Mouse (Mus musculus) kidney, embryonic 15.5 days (tissue): ENCODE results near the gene Cab39. TPM values are rescaled to one million over a fixed set of nuclear protein-coding genes. Genes with fewer than 3 reads are reported as not detected.

ENCODE experiments used
- ATAC-seq: fragments of 200-750 bp; cut with Nextera tagmentation; replicated peaks from 2 replicates; pipeline ENCODE4 v1.8.0; 2017; ENCODE audit warnings: moderate TSS enrichment; ENCODE audit not compliant: low FRiP score
- H3K27ac ChIP-seq: fragments of 300-500 bp; sonication (generic); 2 replicates; pipeline ENCODE4 v1.5.1; 2015; ENCODE audit warnings: mild to moderate bottlenecking, inconsistent platforms
- H3K27me3 ChIP-seq: fragments of 300-500 bp; sonication (generic); 2 replicates; pipeline ENCODE4 v1.6.1; 2015; ENCODE audit warnings: inconsistent platforms
- H3K36me3 ChIP-seq: fragments of 300-500 bp; sonication (generic); 2 replicates; pipeline ENCODE4 v1.6.1; 2015; ENCODE audit warnings: inconsistent platforms
- H3K4me1 ChIP-seq: fragments of 300-500 bp; sonication (generic); 2 replicates; pipeline ENCODE4 v1.6.1; 2015; ENCODE audit warnings: inconsistent platforms
- H3K4me2 ChIP-seq: fragments of 300-500 bp; sonication (generic); 2 replicates; pipeline ENCODE4 v1.6.1; 2015; ENCODE audit warnings: moderate library complexity, mild to moderate bottlenecking, inconsistent platforms
- H3K4me3 ChIP-seq: fragments of 300-500 bp; sonication (generic); replicated peaks from 2 replicates; pipeline ENCODE4 v1.5.1; 2015; ENCODE audit warnings: mild to moderate bottlenecking, inconsistent platforms
- H3K9ac ChIP-seq: fragments of 300-500 bp; sonication (generic); 2 replicates; pipeline ENCODE4 v1.6.1; 2015; ENCODE audit warnings: mild to moderate bottlenecking, inconsistent platforms
- H3K9me3 ChIP-seq: fragments of 300-500 bp; sonication (generic); replicated peaks from 2 replicates; pipeline ENCODE4 v1.6.1; 2016; ENCODE audit warnings: inconsistent platforms
- WGBS: fragments of 180-500 bp; shearing (Covaris S2); methylation state at CpG from one replicate; pipeline ENCODE4 v1.1.7; 2015; ENCODE audit warnings: mixed read lengths; 5-methylcytosine and 5-hydroxymethylcytosine counted together
- polyA plus RNA-seq: library from polyadenylated mRNA; unstranded; fragments of >200 nt; fragmentation: Nextera tagmentation; extraction: Ambion mirVana; gene quantifications from 2 replicates; pipeline ENCODE4 v1.2.1, GENCODE M21; 2015

Gene Cab39
- 28.0 and 30.2 TPM in 2 replicates for polyA plus RNA-seq

DNA sequence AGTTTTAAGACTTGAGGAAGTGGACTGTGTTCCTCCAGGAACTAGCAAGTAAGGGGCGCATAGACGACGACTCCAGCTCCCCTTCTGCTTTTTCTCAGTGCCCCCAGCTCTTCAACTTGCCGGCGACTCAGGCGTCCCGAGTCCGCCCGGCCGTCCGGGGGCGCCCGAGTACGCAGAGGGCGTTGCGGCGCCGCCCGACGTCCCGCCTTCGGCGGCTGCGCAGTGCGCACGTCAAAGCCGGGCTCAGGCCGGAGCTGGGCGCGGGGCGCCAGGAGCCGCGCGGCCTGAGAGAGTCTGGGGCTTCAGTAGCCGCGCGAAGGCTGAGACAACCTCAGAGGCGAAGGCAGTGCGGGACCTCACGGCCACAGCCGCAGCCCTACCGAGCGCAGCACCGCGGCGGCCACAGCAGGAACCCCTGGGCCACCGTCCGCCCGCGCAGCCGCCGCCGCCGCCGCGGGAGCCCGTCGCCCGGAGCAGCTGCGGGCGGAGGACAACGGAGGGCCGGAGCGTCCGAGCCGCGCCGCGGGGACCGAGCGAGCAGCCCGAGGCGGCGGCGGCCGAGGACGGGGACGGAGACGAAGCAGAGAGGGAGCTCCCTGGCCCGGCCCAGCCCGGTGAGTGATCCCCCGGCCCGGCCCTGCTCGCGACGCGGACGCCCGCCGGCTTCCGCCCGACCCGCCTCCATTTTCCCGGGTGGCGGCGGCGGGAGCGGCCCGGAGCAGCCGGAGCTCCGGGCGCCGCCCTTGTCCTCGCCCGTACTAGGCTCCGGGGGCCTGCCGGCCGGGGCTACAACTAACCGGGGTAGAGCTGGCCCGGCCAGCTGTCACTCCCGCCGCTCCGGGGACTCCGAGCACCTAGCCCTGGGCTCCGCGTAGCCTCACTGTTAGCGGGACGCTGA lies at the start of gene Cab39:
Cab39 (plus strand) TSS at position 234 of the 898 bp plus-strand sequence.
- H3K27me3 ChIP-seq = no peaks in the 10 kb centered on the region
- peak; percentile 96 for ATAC-seq
- H3K9me3 ChIP-seq = no peaks in the 10 kb centered on the region
- H3K27ac ChIP-seq = peak within 1 kb of the TSS; percentile 96
- no peaks in the 10 kb centered on the region for H3K36me3 ChIP-seq
- peak within 1 kb of the TSS; percentile 99 for H3K4me3 ChIP-seq
- peak within 1 kb of the TSS; percentile 66 for H3K4me2 ChIP-seq
- peaks cover 15% of the 10 kb centered on the region for H3K4me1 ChIP-seq
- under 1% methylated on average over 95 of the region's 118 CpGs for WGBS
- H3K9ac ChIP-seq = peak within 1 kb of the TSS; percentile 98

DNA sequence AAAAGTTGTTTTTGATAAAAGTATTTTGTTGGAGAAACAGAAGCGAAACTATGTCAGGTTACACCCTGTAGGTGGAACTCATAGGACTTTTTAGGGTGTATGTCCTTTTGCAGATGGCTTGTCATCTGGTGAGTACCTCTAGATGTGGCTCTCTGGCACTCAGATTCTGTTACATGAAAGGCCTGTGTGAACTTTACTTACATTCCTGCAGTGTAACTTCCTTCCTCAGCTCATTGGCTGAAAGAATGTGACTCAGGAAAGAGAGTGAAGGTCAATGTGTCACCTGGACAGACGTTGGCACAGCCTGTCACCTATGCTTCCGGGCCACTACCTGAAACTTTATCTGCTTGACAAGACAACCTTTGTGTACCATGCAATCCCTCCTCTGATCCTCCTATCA lies 48.7 kb upstream of the Cab39 start:
- Histone ChIP-seq H3K9me3 (no peaks in the 10 kb centered on the region), H3K4me2 (no peak overlapping the region), H3K4me1 (peaks cover 10% of the 10 kb centered on the region; the same call in 1 of the 2 replicates), H3K27ac (no peak overlapping the region), H3K36me3 (no peaks in the 10 kb centered on the region), H3K27me3 (no peaks in the 10 kb centered on the region), H3K9ac (no peak overlapping the region), H3K4me3 (no peak overlapping the region)
- WGBS = 68% methylated on average over 3 of the region's 3 CpGs
- ATAC-seq = no peak

DNA sequence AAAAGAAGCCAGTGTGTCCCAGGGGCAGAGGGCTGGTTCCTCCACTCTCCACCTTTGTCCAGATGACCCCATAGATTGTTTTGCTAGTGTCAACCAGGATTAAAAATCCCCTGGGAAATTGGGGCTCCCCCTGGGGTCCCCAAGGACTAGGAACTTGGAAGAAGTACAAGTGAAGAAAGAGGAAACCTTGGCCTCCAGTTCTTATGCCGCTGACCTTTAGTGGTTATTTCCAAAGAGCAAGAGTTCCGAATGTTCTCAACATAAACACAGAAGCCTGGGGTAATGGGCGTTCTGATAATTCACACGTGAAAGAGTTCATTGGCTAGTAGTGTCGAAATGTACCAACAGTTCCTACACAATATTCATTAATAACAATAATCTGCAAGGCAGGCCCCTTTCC lies 46.7 kb upstream of the Cab39 start:
- Histone ChIP-seq H3K4me1 (peaks cover 14% of the 10 kb centered on the region), H3K27me3 (no peaks in the 10 kb centered on the region), H3K4me3 (no peak overlapping the region), H3K9ac (no peak overlapping the region), H3K27ac (no peak overlapping the region), H3K9me3 (no peaks in the 10 kb centered on the region), H3K4me2 (no peak overlapping the region), H3K36me3 (no peaks in the 10 kb centered on the region)
- WGBS = 83% methylated on average over 5 of the region's 5 CpGs
- ATAC-seq = no peak

DNA sequence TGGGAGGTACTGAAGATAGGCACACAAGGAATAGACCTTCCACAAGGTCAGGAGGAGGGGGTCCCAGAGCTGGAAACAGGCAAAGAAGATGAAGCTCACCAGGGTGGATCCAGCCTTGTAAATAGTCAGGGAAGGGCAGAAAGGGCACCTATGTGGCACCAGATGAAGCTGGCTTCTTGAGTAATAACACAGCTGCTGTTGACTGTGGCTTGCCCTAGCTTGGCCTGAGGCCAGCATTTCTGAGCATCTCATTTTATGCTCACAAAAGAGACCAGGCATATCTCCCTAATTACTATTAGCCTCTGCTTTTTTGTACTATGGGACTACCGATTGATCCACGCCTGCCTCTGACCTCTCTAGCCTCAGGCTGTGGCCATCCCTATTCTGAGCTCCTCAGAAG lies 43.4 kb upstream of the Cab39 start:
- Histone ChIP-seq H3K9me3 (no peaks in the 10 kb centered on the region), H3K4me2 (no peak overlapping the region), H3K9ac (no peak overlapping the region), H3K27me3 (no peaks in the 10 kb centered on the region), H3K27ac (no peak overlapping the region), H3K4me1 (peaks cover 9% of the 10 kb centered on the region), H3K4me3 (no peak overlapping the region), H3K36me3 (no peaks in the 10 kb centered on the region)
- ATAC-seq = no peak
- 87% methylated on average over 2 of the region's 2 CpGs for WGBS

DNA sequence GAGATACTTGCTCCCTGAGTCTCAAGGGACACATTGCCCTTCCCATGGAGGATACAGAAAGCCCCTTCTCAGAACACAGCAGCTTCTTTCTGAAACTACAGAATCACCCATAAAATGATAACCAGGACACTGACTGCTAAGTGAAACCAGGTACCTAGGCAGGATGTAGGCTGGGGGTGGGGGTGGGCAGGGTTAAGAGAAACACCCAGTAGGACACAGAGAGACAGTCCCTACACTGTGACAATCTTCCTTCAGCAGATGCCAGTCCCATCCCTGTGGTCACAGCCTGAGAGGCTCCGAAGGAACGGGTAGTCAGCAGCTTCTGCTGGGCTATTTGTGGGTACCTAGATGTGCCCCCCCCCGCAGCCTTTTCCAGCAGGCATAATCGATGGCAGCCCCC lies 42.6 kb upstream of the Cab39 start:
- ATAC-seq = no peak
- H3K27me3 ChIP-seq = no peaks in the 10 kb centered on the region
- H3K4me3 ChIP-seq = no peak overlapping the region
- H3K4me2 ChIP-seq = no peak overlapping the region
- H3K27ac ChIP-seq = no peak overlapping the region
- H3K4me1 ChIP-seq = peaks cover 9% of the 10 kb centered on the region
- 83% methylated on average over 4 of the region's 4 CpGs for WGBS
- no peak overlapping the region for H3K9ac ChIP-seq
- no peaks in the 10 kb centered on the region for H3K36me3 ChIP-seq
- no peaks in the 10 kb centered on the region for H3K9me3 ChIP-seq

DNA sequence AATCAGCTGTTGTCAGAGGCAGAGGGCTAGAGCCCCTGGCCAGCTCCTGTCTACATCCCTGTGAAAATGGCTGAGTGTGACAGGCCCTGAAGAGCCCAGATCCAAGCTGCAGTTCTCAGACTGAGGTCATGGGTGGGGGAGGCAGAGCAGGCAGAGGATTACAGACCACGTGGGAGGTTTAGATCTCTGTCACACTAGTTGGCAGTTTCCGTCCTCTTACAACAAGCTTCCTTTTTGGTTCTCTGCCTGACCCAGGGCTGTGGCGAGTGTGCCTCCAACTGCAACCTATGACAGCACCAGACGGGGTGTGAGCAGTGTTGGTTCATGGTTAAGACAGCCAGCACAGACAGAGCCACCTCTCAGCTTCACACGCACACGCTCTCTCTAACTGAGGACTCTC lies 41.7 kb upstream of the Cab39 start:
- Histone ChIP-seq H3K27me3 (no peaks in the 10 kb centered on the region), H3K9ac (no peak overlapping the region), H3K36me3 (no peaks in the 10 kb centered on the region), H3K4me2 (no peak overlapping the region), H3K4me3 (no peak overlapping the region), H3K4me1 (peaks cover 9% of the 10 kb centered on the region), H3K9me3 (no peaks in the 10 kb centered on the region), H3K27ac (no peak overlapping the region)
- 45% methylated on average over 6 of the region's 6 CpGs for WGBS
- peak; percentile 61; the same call in 1 of the 2 replicates for ATAC-seq

DNA sequence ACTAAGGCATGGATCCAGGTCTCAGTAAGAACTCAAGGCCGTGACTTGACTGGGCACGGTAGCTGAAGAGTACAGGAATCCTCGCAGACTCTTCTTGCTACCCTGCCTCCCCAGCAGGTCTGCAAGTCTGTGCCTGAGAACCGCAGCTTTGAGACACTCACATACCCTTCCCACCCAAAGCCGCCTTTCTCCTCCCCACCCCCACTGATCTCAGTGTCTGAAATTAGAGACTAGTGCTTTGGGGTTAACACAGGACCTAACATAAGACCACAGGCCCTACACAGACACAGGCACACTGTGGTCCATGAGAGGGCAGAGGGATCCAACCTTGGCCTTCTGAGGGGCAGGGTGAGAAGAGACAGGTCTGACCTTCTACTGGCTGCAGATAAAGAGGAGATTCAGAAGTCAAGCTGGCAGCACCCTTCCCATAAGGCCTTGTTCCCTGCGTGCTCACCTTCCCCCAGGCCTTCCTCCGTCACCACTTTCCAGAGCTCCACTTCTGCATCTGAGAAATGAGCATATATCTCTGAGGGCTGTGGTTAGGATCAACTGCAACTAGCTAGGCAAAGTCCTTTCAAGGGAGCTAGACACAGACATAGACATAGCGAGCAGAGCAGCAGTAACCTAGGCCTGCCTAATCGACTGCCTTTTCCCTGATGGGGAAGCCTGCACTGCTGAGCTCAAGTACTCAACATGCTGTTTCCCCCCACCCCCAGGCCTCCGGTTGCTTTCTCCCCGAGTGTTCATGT lies 41.1 kb upstream of the Cab39 start:
- 83% methylated on average over 11 of the region's 11 CpGs for WGBS

DNA sequence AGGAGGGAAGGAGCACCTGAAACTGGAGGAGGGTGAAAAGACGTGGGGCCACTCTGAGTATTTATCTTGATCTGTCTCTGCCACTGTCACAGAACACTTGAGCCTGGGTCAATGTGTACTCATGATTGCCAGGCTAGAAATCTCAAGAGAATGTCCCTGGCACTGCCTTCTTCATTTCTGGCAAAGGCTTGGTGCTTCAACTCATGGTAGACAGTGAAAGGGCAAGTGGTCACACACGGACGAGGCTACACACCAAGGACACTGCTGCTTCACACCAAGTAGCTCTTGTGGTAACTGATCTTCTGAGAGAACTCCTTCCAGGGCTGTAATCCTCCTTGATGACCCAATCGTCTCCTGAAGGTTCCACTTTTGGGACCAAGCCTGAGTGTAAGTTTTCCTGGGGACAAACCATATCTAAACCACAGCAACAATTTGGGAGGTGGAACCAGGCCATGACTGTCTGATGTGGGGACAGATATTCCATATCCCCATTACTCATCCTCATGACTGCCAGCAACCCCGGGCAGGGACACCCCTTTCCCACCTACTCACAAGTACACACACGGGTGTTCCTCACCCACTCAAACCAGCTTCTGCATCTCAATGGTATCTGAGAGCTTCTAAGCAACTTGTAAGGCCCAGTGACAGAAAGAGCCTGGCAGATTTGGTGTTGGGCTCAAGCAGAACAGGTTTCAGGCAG lies 35.6 kb upstream of the Cab39 start:
- Histone ChIP-seq H3K27ac (no peak overlapping the region), H3K9me3 (no peaks in the 10 kb centered on the region), H3K27me3 (no peaks in the 10 kb centered on the region), H3K4me3 (no peak overlapping the region), H3K4me1 (0 out of 2 replicates have a peak, but pooled peaks cover 6% of the 10 kb centered on the region), H3K4me2 (peak overlapping the region; percentile 25), H3K9ac (no peak overlapping the region), H3K36me3 (no peaks in the 10 kb centered on the region)
- 73% methylated on average over 6 of the region's 6 CpGs for WGBS
- ATAC-seq = 0 out of 2 replicates have a peak, but pooled peaks have one; percentile 16

More for the DNA sequence above, 41.1 kb upstream of the Cab39 start:
- no peak overlapping the region for H3K4me3 ChIP-seq
- no peak overlapping the region for H3K4me2 ChIP-seq
- no peak for ATAC-seq
- no peaks in the 10 kb centered on the region for H3K9me3 ChIP-seq
- H3K4me1 ChIP-seq = peaks cover 9% of the 10 kb centered on the region
- H3K9ac ChIP-seq = no peak overlapping the region
- H3K27me3 ChIP-seq = no peaks in the 10 kb centered on the region
- H3K36me3 ChIP-seq = no peaks in the 10 kb centered on the region
- no peak overlapping the region for H3K27ac ChIP-seq

DNA sequence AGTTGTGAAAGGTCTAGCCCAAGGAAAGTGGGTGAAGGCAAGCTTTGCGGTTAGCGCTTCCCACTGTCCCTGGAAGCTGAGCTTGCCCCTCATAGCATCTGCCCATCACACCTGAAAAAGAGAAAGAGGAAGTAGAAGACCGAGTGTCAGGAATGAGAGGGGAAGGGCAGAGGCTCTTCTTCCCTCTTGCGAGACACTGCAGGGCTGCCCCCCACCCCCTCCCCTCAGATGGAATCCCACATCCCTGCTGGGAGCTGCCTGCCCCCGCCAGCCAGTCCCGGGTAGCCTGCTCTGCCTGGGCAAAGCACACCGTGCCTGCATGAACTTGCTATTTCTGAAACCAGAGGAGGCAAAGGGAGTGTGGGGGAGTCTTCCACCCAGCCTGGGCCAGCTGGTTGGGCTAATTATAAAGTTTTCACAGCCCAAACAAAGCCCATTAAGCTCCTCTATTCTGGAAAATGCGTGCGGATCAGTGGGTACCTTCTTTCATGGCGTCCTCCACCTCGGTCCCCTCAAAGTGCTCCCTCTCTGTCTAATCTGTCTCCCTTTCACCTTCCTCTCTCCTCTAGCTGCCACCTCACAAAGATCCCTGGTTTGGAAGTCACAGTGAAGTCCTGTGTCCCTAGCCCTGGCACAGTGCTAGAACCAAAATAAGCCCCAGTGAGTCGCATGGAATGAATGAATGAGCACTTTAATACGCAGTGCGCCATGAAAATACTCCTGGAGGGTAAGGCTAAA lies 34.8 kb upstream of the Cab39 start:
- no peaks in the 10 kb centered on the region for H3K9me3 ChIP-seq
- H3K9ac ChIP-seq = no peak overlapping the region
- peak overlapping the region; percentile 25 for H3K4me2 ChIP-seq
- H3K4me3 ChIP-seq = 0 out of 2 replicates have a peak overlapping the region, but pooled peaks have one; percentile 7
- 0 out of 2 replicates have a peak, but pooled peaks cover 6% of the 10 kb centered on the region for H3K4me1 ChIP-seq
- H3K27ac ChIP-seq = peak overlapping the region; percentile 64
- ATAC-seq = peak; percentile 90
- no peaks in the 10 kb centered on the region for H3K27me3 ChIP-seq
- no peaks in the 10 kb centered on the region for H3K36me3 ChIP-seq
- 30% methylated on average over 14 of the region's 14 CpGs for WGBS

DNA sequence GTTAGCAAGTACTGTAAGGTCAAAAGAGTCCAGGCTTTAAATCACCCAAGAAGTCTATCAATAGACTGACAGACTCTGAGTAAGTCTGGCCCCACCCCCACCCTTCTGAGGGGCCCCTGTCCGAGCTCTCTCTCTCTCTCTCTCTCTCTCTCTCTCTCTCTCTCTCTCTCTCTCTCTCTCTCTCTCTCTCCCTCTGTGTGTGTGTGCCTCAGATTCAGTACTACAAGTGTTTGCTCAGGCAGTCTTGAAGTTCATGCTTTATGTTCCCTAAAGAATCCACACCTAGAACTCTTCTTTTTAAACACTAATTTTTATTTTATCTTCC lies 34.3 kb upstream of the Cab39 start:
- Histone ChIP-seq H3K9me3 (no peaks in the 10 kb centered on the region), H3K36me3 (no peaks in the 10 kb centered on the region), H3K4me3 (no peak overlapping the region), H3K27me3 (no peaks in the 10 kb centered on the region), H3K4me2 (no peak overlapping the region), H3K4me1 (0 out of 2 replicates have a peak, but pooled peaks cover 6% of the 10 kb centered on the region), H3K9ac (no peak overlapping the region), H3K27ac (peak overlapping the region; percentile 64; the same call in 1 of the 2 replicates)
- 0% methylated on average over 1 of the region's 1 CpGs for WGBS
- no peak for ATAC-seq

DNA sequence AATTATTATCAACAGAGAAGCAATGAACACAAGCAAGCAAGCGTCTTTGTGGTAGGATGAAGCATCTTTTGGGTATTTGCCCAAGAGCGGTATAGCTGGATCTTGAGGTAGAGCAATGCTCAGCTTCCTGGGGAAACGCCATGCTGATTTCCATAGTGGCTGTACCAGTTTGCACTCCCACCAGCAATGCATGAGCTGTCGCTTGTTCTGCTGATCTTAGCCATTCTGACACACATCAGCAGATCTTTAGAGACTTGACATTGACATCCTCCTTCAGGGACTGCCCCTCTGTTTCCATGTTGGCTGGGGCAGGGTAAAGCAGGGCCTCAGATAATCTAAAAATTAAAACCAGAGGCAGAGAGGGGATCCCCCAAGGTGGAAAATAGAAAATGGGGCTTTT lies 31.6 kb upstream of the Cab39 start:
- H3K36me3 ChIP-seq = no peaks in the 10 kb centered on the region
- H3K4me1 ChIP-seq = 0 out of 2 replicates have a peak, but pooled peaks cover 6% of the 10 kb centered on the region
- no peaks in the 10 kb centered on the region for H3K27me3 ChIP-seq
- no peak overlapping the region for H3K4me3 ChIP-seq
- no peak overlapping the region for H3K9ac ChIP-seq
- H3K27ac ChIP-seq = no peak overlapping the region
- 87% methylated on average over 4 of the region's 4 CpGs for WGBS
- H3K9me3 ChIP-seq = no peaks in the 10 kb centered on the region
- ATAC-seq = no peak
- no peak overlapping the region for H3K4me2 ChIP-seq
